Mouse (Mus musculus) heart, postnatal 0 days (tissue): ENCODE measurements around the gene Vmn1r54. TPM values are rescaled to one million over a fixed set of nuclear protein-coding genes. Genes with fewer than 3 reads are reported as not detected.

Source experiments
- ATAC-seq: fragments of 200-750 bp; cut with Nextera tagmentation; 2 replicates; pipeline ENCODE4 v1.8.0; 2017; ENCODE audit warnings: low read depth, moderate number of reproducible peaks, moderate library complexity; ENCODE audit not compliant: insufficient read depth
- DNase-seq: peaks from one replicate; pipeline ENCODE4 v3.0.0-alpha.2; 2016; ENCODE audit warnings: low spot score
- H3K27ac ChIP-seq: fragments of 300-500 bp; sonication (generic); 2 replicates; pipeline ENCODE4 v1.5.1; 2014; ENCODE audit warnings: low read depth, mild to moderate bottlenecking
- H3K27me3 ChIP-seq: fragments of 300-500 bp; sonication (generic); 2 replicates; pipeline ENCODE4 v1.6.1; 2014; ENCODE audit warnings: low read length, mixed read lengths; ENCODE audit not compliant: control insufficient read depth, insufficient read depth
- H3K36me3 ChIP-seq: fragments of 300-500 bp; sonication (generic); replicated peaks from 2 replicates; pipeline ENCODE4 v1.6.1; 2014; ENCODE audit warnings: low read length, mixed read lengths; ENCODE audit not compliant: control insufficient read depth, insufficient read depth
- H3K4me1 ChIP-seq: fragments of 300-500 bp; sonication (generic); 2 replicates; pipeline ENCODE4 v1.6.1; 2014; ENCODE audit warnings: antibody characterized with exemption; ENCODE audit not compliant: control insufficient read depth, insufficient read depth
- H3K4me2 ChIP-seq: fragments of 300-500 bp; sonication (generic); 2 replicates; pipeline ENCODE4 v1.6.1; 2014; ENCODE audit warnings: low read depth, mild to moderate bottlenecking, low read length, moderate library complexity
- H3K4me3 ChIP-seq: fragments of 300-500 bp; sonication (generic); 2 replicates; pipeline ENCODE4 v1.5.1; 2014; ENCODE audit warnings: low read depth, low read length
- H3K9ac ChIP-seq: fragments of 300-500 bp; sonication (generic); replicated peaks from 2 replicates; pipeline ENCODE4 v1.6.1; 2014; ENCODE audit warnings: low read depth, low read length, mixed read lengths
- H3K9me3 ChIP-seq: fragments of 300-500 bp; sonication (generic); replicated peaks from 2 replicates; pipeline ENCODE4 v1.6.1; 2016; ENCODE audit warnings: low read length; ENCODE audit not compliant: control insufficient read depth
- CTCF ChIP-seq: IDR thresholded peaks from 2 replicates; pipeline ENCODE4 v1.5.1; 2016; ENCODE audit warnings: antibody characterized with exemption, control low read depth, low read depth
- EP300 ChIP-seq: IDR thresholded peaks from 2 replicates; pipeline ENCODE4 v1.6.1; 2016; ENCODE audit warnings: antibody characterized with exemption, low read depth
- WGBS: fragments of 180-500 bp; shearing (Covaris S2); extraction: QIAGEN DNeasy Blood & Tissue Kit; methylation state at CpG from one replicate; pipeline ENCODE4 v1.1.7; 2014; 5-methylcytosine and 5-hydroxymethylcytosine counted together
- polyA plus RNA-seq: library from polyadenylated mRNA; unstranded; fragments of >200 nt; fragmentation: Nextera tagmentation; extraction: Ambion mirVana; gene quantifications from 2 replicates; pipeline ENCODE4 v1.2.1, GENCODE M21; 2015
- total RNA-seq: library from RNA; depleted of rRNA; stranded (reverse); fragments of >200 nt; gene quantifications from 2 replicates; pipeline ENCODE4 v1.2.3, GENCODE M21; 2014; ENCODE audit warnings: low replicate concordance; rRNA removed

The Vmn1r54 gene
- total and polyA plus RNA-seq, 2 experiments from 2014 or later = not detected

DNA sequence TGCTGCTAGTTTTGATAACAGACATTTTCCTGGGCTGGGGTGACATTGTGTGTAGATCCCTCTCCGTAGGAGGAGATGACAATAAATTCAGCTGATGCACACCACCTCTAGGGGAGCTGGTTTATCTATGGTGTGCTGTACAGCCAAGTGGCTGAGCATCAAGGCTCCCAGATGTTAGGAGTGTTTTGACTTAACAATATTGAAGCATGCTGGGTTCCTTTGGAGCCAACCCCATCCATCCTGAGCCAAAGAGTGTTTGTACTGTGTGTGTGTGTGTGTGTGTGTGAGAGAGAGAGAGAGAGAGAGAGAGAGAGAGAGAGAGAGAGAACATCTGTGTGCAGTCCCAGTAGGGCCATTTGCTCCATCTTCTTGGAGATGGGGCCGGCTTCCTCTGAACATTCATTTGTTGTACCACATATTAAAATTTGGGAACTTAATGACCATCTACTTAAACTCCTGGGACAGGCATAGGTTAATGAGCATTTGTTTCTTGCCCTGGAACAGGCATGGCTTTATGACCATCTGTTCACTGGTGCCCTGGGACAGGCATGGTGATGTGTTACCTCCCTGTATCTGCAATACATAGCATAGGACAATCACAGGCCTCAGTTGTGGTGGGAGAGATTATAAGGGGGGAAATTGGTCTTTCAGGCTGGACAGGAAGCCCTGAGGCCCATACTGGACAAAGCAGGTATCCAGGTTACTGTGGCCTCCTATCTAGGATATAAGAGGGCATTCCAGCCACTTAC, 71.6 kb downstream of the Vmn1r54 start:
- Histone ChIP-seq H3K4me3 (no peak overlapping the region), H3K4me1 (no peaks in the 10 kb centered on the region), H3K4me2 (no peak overlapping the region), H3K9ac (no peak overlapping the region), H3K36me3 (no peaks in the 10 kb centered on the region), H3K27ac (no peak overlapping the region), H3K27me3 (no peaks in the 10 kb centered on the region), H3K9me3 (no peaks in the 10 kb centered on the region)
- ATAC-seq (no peak), DNase-seq (no peak)
- TF ChIP-seq CTCF = no peak
- TF ChIP-seq EP300 = no peak
- 79% methylated on average over 2 of the region's 2 CpGs for WGBS

DNA sequence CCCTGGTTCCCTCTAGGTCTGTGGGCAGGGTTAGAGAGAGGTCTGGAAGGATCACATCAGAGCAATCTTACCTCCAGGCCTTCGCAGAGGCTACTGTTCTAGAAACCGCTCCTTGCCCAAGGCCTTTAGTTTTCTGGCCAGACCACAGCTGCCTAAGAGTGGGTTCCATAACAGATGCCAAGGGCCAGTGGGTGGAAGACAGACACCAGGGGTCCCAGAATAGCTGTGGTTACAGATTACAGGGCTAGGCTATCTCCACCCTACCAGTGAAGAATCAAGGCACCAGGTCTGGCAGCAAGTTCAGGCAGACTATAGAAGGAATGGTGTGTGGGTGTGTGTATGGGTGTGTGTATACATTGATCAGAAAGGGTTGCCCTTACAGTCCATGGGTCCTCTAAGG, 72.9 kb downstream of the Vmn1r54 start:
- no peak for ATAC-seq
- H3K9ac ChIP-seq = no peak overlapping the region
- TF ChIP-seq CTCF (no peak), EP300 (no peak)
- WGBS = 94% methylated on average over 2 of the region's 2 CpGs
- H3K27me3 ChIP-seq = no peaks in the 10 kb centered on the region
- no peak for DNase-seq
- H3K4me2 ChIP-seq = no peak overlapping the region
- no peaks in the 10 kb centered on the region for H3K36me3 ChIP-seq
- no peak overlapping the region for H3K4me3 ChIP-seq
- H3K9me3 ChIP-seq = no peaks in the 10 kb centered on the region
- H3K4me1 ChIP-seq = no peaks in the 10 kb centered on the region
- H3K27ac ChIP-seq = no peak overlapping the region

DNA sequence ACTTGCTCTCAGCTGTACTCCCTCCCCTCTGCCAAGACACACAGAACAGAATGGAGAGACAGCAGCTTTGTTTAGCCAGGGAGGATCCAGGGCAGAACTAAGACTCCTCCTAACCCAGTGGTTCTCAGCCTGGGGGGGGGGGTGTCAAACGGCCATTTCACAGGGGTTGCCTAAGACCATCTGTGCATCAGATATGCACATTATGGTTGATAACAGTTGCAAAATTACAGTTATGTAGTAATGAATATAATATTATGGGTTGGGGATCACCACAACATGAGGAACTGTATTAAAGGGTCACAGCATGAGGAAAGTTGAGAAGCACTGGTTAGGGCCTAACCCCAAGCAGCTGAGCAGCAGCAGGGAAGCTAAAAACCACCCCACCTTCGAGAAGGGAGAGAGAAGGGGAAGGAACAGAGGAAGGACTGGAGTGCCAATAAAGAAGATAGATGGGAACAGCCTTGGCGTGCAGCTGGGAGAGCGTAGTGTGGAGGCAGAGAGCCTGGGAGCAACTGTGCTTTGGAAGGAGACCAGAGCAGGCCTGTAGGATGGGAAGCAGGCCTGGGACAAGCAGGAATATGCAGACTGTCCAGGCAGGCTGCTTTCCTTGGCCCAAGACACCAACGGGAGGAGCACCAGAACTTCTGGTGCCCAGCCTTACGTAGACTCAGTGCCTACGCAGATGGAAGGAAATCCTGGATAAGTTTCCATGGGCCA, 73.5 kb downstream of the Vmn1r54 start:
- WGBS = 66% methylated on average over 7 of the region's 7 CpGs
- ATAC-seq = no peak
- Histone ChIP-seq H3K4me1 (no peaks in the 10 kb centered on the region), H3K4me2 (no peak overlapping the region), H3K27ac (no peak overlapping the region), H3K4me3 (no peak overlapping the region), H3K9ac (no peak overlapping the region), H3K36me3 (no peaks in the 10 kb centered on the region), H3K27me3 (0 out of 2 replicates have a peak, but pooled peaks cover under 1% of the 10 kb centered on the region), H3K9me3 (no peaks in the 10 kb centered on the region)
- no peak for TF ChIP-seq CTCF
- no peak for DNase-seq

DNA sequence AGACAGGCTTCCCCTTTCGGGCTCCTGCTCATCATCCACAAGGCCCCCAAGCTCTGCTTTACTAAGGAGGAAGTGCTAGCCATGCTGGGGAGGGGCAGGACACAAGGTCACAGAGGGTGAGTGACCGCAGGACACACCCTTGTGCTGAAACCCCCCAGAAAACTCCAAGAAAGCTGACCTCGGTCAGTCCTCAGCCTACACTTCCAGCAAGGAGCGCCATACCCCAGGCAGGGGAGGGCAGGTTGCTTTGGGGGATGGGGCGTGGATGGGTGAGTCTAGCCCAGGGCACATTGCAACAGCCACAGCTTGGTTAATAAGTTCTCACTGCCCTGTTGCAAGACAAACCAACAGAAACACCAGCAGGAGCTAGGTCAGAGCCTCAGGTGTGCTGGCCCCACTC, 74.3 kb downstream of the Vmn1r54 start:
- no peak for TF ChIP-seq CTCF
- TF ChIP-seq EP300 = no peak
- H3K27ac ChIP-seq = no peak overlapping the region
- H3K4me2 ChIP-seq = no peak overlapping the region
- no peak overlapping the region for H3K4me3 ChIP-seq
- H3K9ac ChIP-seq = no peak overlapping the region
- H3K27me3 ChIP-seq = peaks cover 7% of the 10 kb centered on the region
- DNase-seq = no peak
- no peak for ATAC-seq
- H3K36me3 ChIP-seq = no peaks in the 10 kb centered on the region
- 0 out of 2 replicates have a peak, but pooled peaks cover 6% of the 10 kb centered on the region for H3K4me1 ChIP-seq
- H3K9me3 ChIP-seq = no peaks in the 10 kb centered on the region
- WGBS = 68% methylated on average over 5 of the region's 5 CpGs

Other genes starting within 250 kb of the Vmn1r54 start
- gene Vmn1r47, start 230.2 kb upstream of the Vmn1r54 start, total RNA-seq = not detected in 2 replicates
- gene Vmn1r47, start 230.2 kb upstream of the Vmn1r54 start, polyA plus RNA-seq = not detected in 2 replicates
- not detected in 2 replicates for gene Vmn1r48, start 209.5 kb upstream of the Vmn1r54 start, total RNA-seq
- not detected in 2 replicates for gene Vmn1r48, start 209.5 kb upstream of the Vmn1r54 start, polyA plus RNA-seq
- gene Vmn1r49, start 167.8 kb upstream of the Vmn1r54 start, total RNA-seq = not detected in 2 replicates
- gene Vmn1r49, start 167.8 kb upstream of the Vmn1r54 start, polyA plus RNA-seq = not detected in 2 replicates
- not detected in 2 replicates for gene Vmn1r50, start 144.9 kb upstream of the Vmn1r54 start, total RNA-seq
- not detected in 2 replicates for gene Vmn1r50, start 144.9 kb upstream of the Vmn1r54 start, polyA plus RNA-seq
- not detected in 2 replicates for gene Vmn1r51, start 123.7 kb upstream of the Vmn1r54 start, total RNA-seq
- gene Vmn1r51, start 123.7 kb upstream of the Vmn1r54 start, polyA plus RNA-seq = not detected in 2 replicates
- gene Vmn1r52, start 71.5 kb upstream of the Vmn1r54 start, total RNA-seq = not detected in 2 replicates
- gene Vmn1r52, start 71.5 kb upstream of the Vmn1r54 start, polyA plus RNA-seq = not detected in 2 replicates
- gene V1ra8, start 43.5 kb upstream of the Vmn1r54 start, total RNA-seq = not detected in 2 replicates
- not detected in 2 replicates for gene V1ra8, start 43.5 kb upstream of the Vmn1r54 start, polyA plus RNA-seq
- not detected in 2 replicates for gene Vmn1r53, start 21.9 kb upstream of the Vmn1r54 start, total RNA-seq
- gene Vmn1r53, start 21.9 kb upstream of the Vmn1r54 start, polyA plus RNA-seq = not detected in 2 replicates
- not detected in 2 replicates for gene BC048671, start 54.9 kb downstream of the Vmn1r54 start, total RNA-seq
- not detected in 2 replicates for gene BC048671, start 54.9 kb downstream of the Vmn1r54 start, polyA plus RNA-seq
- not detected in 2 replicates for gene Chst13, start 78.9 kb downstream of the Vmn1r54 start, total RNA-seq
- not detected in 2 replicates for gene Chst13, start 78.9 kb downstream of the Vmn1r54 start, polyA plus RNA-seq
- gene Uroc1, start 87.0 kb downstream of the Vmn1r54 start, total RNA-seq = not detected in 2 replicates
- not detected in 2 replicates for gene Uroc1, start 87.0 kb downstream of the Vmn1r54 start, polyA plus RNA-seq
- gene Zxdc, start 123.2 kb downstream of the Vmn1r54 start, total RNA-seq = 21.9 and 40.3 TPM in 2 replicates
- gene Zxdc, start 123.2 kb downstream of the Vmn1r54 start, polyA plus RNA-seq = 5.0 and 5.2 TPM in 2 replicates
- gene Cfap100, start 182.5 kb downstream of the Vmn1r54 start, total RNA-seq = not detected in 2 replicates
- gene Cfap100, start 182.5 kb downstream of the Vmn1r54 start, polyA plus RNA-seq = 0.04 and 0.27 TPM in 2 replicates
- gene Klf15, start 216.3 kb downstream of the Vmn1r54 start, total RNA-seq = 56.9 and 74.5 TPM in 2 replicates
- gene Klf15, start 216.3 kb downstream of the Vmn1r54 start, polyA plus RNA-seq = 15.6 and 23.4 TPM in 2 replicates
- 5.9 and 7.7 TPM in 2 replicates for gene Aldh1l1, start 240.1 kb downstream of the Vmn1r54 start, total RNA-seq
- 2.3 and 2.8 TPM in 2 replicates for gene Aldh1l1, start 240.1 kb downstream of the Vmn1r54 start, polyA plus RNA-seq